Mouse (Mus musculus): ENCODE measurements around the gene Nop9. TPM values are rescaled to one million over a fixed set of nuclear protein-coding genes. Genes with fewer than 3 reads are reported as not detected.

Nop9 gene
- total RNA-seq (2023): 22.2 TPM

GRCm38 (mm10) chr14:55745180-55745860 lies at the start of gene Nop9, which contains the start of gene Dhrs1:
Nop9 (plus strand) TSS chr14:55745693.
Dhrs1 (minus strand) TSS chr14:55745690.

DNA sequence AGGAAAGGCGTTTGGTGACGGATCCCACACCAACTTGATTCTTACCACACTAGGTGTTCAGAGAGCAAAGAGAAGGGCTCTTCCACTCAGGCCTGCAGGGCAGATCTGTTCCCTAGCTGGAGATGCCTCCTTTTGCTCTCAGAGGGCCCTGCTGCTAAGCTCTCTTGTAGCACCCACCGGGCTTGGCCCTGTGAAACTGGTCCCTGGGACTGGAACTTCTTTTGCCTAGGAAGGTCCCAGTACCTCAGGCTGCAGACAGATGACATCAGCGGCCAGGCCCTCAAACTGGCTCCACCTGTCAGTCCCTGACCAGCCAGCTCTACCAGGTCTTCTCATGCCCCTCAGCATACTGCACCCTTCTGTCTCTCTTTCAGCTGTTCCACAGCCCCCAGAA lies 31.8 kb upstream of the Nop9 start, which contains the start of gene Tgm1:
Gene Tgm1, minus strand, starts transcription at position 198 of the 394 bp plus-strand sequence.

GRCm38 (mm10) chr14:55721700-55722437 lies 23.6 kb upstream of the Nop9 start, which contains the start of gene Rabggta:
Rabggta (minus strand) TSS chr14:55722263.

DNA sequence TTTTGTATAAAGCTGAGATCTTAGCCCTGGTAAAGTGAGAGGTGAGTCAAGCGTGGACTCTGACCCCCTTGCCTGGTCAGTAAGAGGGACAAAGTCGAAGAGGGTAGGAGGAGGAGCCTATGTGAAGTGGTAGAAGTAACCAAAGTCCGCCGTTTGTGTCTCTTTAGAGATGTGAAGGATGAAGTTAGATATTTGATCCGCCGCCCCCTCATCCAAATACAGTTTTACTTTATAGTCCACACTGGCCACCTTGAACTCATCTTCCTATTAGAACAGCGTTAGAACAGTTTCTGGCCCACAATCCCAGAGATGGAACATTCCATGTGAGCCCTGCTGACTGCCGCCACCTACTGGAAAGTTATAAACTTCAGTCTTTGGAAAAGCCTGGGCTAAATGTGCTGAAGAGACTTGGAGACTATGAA lies 12.9 kb downstream of the Nop9 start, which contains the start of gene Cideb:
Gene Cideb, minus strand, starts transcription at position 96 of the 422 bp plus-strand sequence.

DNA sequence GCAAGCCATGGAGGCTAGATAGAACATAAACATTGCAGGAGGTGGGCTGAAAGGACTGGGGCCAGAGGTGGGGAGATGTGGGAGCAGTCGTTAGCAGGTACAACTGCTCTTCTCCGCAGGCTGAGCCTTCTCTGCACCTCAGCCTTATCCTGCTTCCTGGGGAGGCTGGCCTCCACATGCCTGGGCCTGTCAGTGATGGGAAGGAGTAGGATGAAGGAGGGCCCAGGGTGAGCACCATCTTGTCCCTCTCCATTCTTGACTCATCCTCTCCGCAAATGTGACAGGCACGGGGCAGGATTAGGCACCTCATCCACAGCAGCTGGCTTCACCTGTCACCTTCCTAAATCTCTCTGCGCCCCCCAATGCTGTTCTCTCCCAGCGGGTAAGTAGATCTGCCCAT lies 15.7 kb downstream of the Nop9 start, which contains the start of gene Ltb4r2:
Gene Ltb4r2, plus strand, starts transcription at position 266 of the 400 bp plus-strand sequence.

GRCm38 (mm10) chr14:55765696-55766095 lies 20.2 kb downstream of the Nop9 start, which contains the start of gene Ltb4r1:
Ltb4r1 (plus strand) TSS chr14:55765962.

DNA sequence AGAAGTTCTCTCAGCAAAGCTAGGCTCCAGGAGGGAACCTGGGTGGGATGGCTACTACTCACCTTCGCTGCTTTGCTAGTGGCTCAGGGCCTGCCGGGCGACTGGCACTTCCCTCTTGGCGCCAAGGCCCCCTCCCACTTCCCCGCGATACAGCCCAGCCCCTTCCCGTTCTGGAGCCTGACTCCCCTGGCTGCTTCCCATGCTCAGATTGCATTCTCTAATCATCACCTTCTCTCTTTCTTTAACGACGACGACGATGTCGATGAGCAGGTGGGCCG lies 38.4 kb downstream of the Nop9 start, which contains the start of gene Adcy4:
Gene Adcy4, minus strand, starts transcription at position 138 of the 278 bp plus-strand sequence.

GRCm38 (mm10) chr14:55788256-55789050 lies 43.0 kb downstream of the Nop9 start, which contains the start of gene Ripk3:
Ripk3 (minus strand) TSS chr14:55788865.

Other genes starting within 250 kb of the Nop9 start
- not detected for gene Cpne6, start 235.2 kb upstream of the Nop9 start, total RNA-seq (2023)
- not detected for gene Nrl, start 220.7 kb upstream of the Nop9 start, total RNA-seq (2023)
- 16.1 TPM for gene Pck2, start 205.4 kb upstream of the Nop9 start, total RNA-seq (2023)
- 92.5 TPM for gene Dcaf11, start 185.7 kb upstream of the Nop9 start, total RNA-seq (2023)
- 6.4 TPM for gene A730061H03Rik, start 185.3 kb upstream of the Nop9 start, total RNA-seq (2023)
- gene Fitm1, start 170.1 kb upstream of the Nop9 start, total RNA-seq (2023): not detected
- 263 TPM for gene Psme1, start 167.6 kb upstream of the Nop9 start, total RNA-seq (2023)
- gene Emc9, start 160.4 kb upstream of the Nop9 start, total RNA-seq (2023): 21.5 TPM
- 386 TPM for gene Psme2, start 154.6 kb upstream of the Nop9 start, total RNA-seq (2023)
- gene Rnf31, start 154.0 kb upstream of the Nop9 start, total RNA-seq (2023): 96.4 TPM
- 94.6 TPM for gene Irf9, start 142.1 kb upstream of the Nop9 start, total RNA-seq (2023)
- gene Rec8, start 127.7 kb upstream of the Nop9 start, total RNA-seq (2023): 0.44 TPM
- 71.9 TPM for gene Ipo4, start 109.7 kb upstream of the Nop9 start, total RNA-seq (2023)
- 2.7 TPM for gene Gm49378, start 107.8 kb upstream of the Nop9 start, total RNA-seq (2023)
- gene Tm9sf1, start 101.9 kb upstream of the Nop9 start, total RNA-seq (2023): 43.9 TPM
- gene Tssk4, start 95.5 kb upstream of the Nop9 start, total RNA-seq (2023): 3.5 TPM
- 41.7 TPM for gene Mdp1, start 85.2 kb upstream of the Nop9 start, total RNA-seq (2023)
- gene Gmpr2, start 73.8 kb upstream of the Nop9 start, total RNA-seq (2023): 16.2 TPM
- gene Nedd8, start 73.6 kb upstream of the Nop9 start, total RNA-seq (2023): 153 TPM
- 111 TPM for gene Tinf2, start 63.9 kb upstream of the Nop9 start, total RNA-seq (2023)
- gene Tgm1, start 31.8 kb upstream of the Nop9 start, total RNA-seq (2023): 2.0 TPM
- gene Rabggta, start 23.4 kb upstream of the Nop9 start, total RNA-seq (2023): 84.5 TPM
- 18.6 TPM for gene Dhrs1, start within 50 bp of the Nop9 start, total RNA-seq (2023)
- not detected for gene Cideb, start 12.8 kb downstream of the Nop9 start, total RNA-seq (2023)
- gene Ltb4r2, start 15.7 kb downstream of the Nop9 start, total RNA-seq (2023): 0.21 TPM
- 0.41 TPM for gene Ltb4r1, start 20.3 kb downstream of the Nop9 start, total RNA-seq (2023)
- 0.27 TPM for gene Adcy4, start 38.4 kb downstream of the Nop9 start, total RNA-seq (2023)
- 67.6 TPM for gene Ripk3, start 43.2 kb downstream of the Nop9 start, total RNA-seq (2023)
- gene Nfatc4, start 77.5 kb downstream of the Nop9 start, total RNA-seq (2023): not detected
- gene Nynrin, start 108.3 kb downstream of the Nop9 start, total RNA-seq (2023): 1.0 TPM
- gene Cbln3, start 138.7 kb downstream of the Nop9 start, total RNA-seq (2023): not detected
- 65.3 TPM for gene Khnyn, start 139.3 kb downstream of the Nop9 start, total RNA-seq (2023)
- gene Sdr39u1, start 154.6 kb downstream of the Nop9 start, total RNA-seq (2023): 33.1 TPM
- not detected for gene Cma1, start 199.0 kb downstream of the Nop9 start, total RNA-seq (2023)
- gene Cma2, start 205.3 kb downstream of the Nop9 start, total RNA-seq (2023): not detected

All from CD4-positive naive resting alpha-beta T cell, adult 57 days (primary cell).